Mouse (Mus musculus) brain, embryonic 14.5 days (tissue): ENCODE measurements around the gene Hip1.

Experiments used
- CTCF ChIP-seq: fragments of 200-500 bp; IDR thresholded peaks from 2 replicates; pipeline ENCODE4 v1.5.1; 2012; ENCODE audit warnings: inconsistent platforms, mild to moderate bottlenecking, moderate library complexity, borderline replicate concordance; ENCODE audit not compliant: insufficient read depth, insufficient read length; ENCODE audit errors: extremely low read depth
- POLR2A ChIP-seq: fragments of 200-500 bp; IDR thresholded peaks from 2 replicates; pipeline ENCODE4 v1.6.1; 2012; ENCODE audit warnings: mild to moderate bottlenecking, inconsistent platforms, borderline replicate concordance; ENCODE audit not compliant: poor library complexity, insufficient read depth, insufficient read length, severe bottlenecking; ENCODE audit errors: extremely low read depth

DNA sequence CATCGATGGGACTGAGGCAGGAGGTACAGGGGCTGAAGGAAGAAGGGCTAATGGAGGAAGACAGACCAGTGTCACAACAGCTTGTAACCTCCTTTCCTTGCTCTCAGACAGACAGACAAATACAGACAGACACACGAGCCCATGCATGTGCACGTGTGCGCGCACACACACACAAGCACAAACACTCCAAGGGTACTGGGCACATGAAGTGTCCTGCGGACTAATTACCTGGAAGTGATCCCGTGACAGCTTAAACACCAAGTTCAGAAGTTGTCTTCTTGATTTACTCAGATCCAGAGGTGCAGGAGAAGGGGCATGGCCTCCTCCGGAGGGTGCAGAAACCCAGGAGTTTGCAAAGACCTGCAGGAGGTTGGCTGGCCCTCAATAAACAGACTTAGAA is 40.8 kb upstream of the Hip1 start:
- TF ChIP-seq CTCF (no peak), POLR2A (no peak)
